Mouse (Mus musculus) heart, postnatal 14 days (tissue): ENCODE measurements at regions not wholly inside any gene's neighbourhood (a gene's known extent, or its start where the extent isn't known, plus 50 kb on each side); places are given as distances from the start of the nearest gene placed in this dataset.

Experiments
- DNase-seq, 2 experiments: peaks; one replicate each; pipeline ENCODE4 v3.0.0; 2021 to 2022
- intact Hi-C: fragments of 180-260 bp; cut with DNase I; formaldehyde crosslinking; loops from one replicate; pipeline ENCODE4 v1.15.1; 2025

- DNase-seq = peak; percentile 46 to 61
These were observed 195.4 kb downstream of the Gm11077 start for GRCm38 (mm10) chr6:140924319-140924981.

DNA sequence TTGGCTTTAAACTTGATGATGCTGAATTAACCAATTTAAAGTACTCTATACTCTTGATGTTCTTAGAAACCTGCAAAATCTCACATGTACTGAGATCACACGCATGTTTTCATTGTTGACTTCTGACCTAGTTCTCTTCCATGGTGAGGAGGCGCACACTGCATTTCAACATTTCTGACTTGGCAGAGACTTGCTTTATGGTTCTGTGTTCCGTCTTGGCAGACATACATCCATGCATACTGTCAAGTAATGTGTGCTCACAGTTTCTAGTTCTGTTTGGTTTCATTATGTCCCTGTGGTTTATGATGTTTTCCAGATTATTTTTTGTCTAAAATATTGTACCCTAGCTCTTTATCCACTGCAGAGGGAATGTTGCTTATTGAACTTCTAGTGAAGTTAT lies 198.5 kb downstream of the Gm11077 start:
- intact Hi-C loops = loop anchor here (5.0 to 10.0 kb wide), 5 partner anchors 247 to 647 kb away; no protein-coding TSS in a partner anchor
- DNase-seq = no peak

More at GRCm38 (mm10) chr6:140924319-140924981, 195.4 kb downstream of the Gm11077 start:
- intact Hi-C loops = loop anchor here (5.0 to 10.0 kb wide), 5 partner anchors 250 to 650 kb away; no protein-coding TSS in a partner anchor

DNA sequence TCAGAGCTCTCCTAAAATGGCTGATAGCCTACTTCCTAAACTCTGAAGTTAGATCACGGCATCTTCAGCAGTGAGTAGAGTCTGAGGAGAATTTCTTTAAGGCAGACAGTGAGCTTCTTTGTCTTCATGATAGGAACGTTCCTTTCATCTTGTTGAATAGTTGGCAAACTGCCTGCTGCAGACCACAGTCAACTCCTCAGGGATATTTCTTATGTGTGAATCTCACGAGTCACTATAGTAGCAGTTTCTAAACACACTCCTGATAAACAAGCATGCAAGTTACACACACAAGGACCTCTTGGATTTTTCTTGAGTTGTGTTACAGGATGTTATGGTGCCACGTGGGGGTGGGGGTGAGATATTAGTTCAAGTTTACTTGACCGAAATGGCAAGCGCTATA lies 205.2 kb downstream of the Gm11077 start:
- intact Hi-C loops = no loop called here
- no peak for DNase-seq

DNA sequence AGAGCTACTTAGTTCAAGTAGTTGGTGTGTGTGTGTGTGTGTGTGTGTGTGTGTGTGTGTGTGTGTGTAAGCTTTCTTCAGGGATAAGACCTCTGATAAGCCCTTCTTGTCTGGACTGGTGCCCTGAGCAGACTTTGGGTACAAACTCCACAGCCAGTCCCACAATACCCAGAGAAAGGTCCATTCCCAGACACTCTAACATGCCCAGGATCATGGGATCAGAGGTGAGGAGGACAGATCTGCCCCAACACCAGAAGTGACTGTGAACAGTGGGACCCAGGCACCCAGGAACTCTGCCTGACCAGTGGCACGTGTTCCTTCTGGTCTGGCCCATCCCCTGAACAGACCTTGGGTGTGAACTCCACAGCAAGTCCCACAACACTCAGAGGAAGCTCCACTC lies 208.9 kb downstream of the Gm11077 start:
- no peak for DNase-seq
- intact Hi-C loops = no loop called here

- intact Hi-C loops = no loop called here
- DNase-seq = no peak
These were observed 217.6 kb downstream of the Gm11077 start for GRCm38 (mm10) chr6:140946720-140947119.

- intact Hi-C loops = no loop called here
- no peak for DNase-seq
These were observed 221.4 kb downstream of the Gm11077 start for GRCm38 (mm10) chr6:140950483-140950882.

GRCm38 (mm10) chr6:140953256-140953655 lies 224.2 kb downstream of the Gm11077 start:
- intact Hi-C loops = no loop called here
- no peak for DNase-seq

DNA sequence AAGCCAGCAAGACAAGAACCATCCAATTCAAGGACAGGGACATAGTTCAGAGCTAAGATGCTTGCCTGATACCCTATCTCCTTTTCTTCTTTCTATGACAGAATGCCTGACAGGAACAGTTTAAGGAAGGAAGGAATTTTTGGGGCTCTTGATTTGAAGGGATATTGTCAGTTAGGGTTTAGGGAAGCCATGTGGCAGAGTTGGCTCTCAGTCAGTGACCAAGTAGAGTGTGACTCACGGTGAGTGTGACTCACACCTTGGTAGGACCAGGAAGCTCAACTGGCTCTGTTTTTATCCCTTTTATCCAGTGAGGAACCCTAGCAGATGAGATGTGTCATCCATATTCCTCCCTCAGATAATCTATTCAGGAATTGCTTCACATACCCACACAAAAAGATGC lies 224.6 kb downstream of the Gm11077 start:
- intact Hi-C loops = no loop called here

GRCm38 (mm10) chr6:140955751-140956521 lies 226.9 kb downstream of the Gm11077 start:
- peak; percentile 16 to 28 for DNase-seq
- intact Hi-C loops = no loop called here

More for the DNA sequence above, 224.6 kb downstream of the Gm11077 start:
- DNase-seq = no peak

DNA sequence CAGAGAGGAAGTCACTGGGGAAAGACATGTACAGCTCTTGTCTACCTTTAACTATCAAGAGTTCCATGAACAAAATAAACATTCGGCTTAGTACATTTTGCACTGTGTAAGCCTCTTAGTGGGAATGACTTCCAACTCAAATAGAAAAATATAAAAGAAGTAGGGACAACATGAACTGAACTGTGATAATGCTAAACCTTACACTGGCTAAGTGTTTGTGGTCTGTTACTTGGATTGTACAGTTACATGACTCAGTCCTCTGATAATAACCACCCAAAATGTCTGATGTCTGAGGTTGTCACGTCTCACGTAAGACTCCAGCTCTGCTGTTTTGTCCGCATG lies 227.4 kb downstream of the Gm11077 start:
- intact Hi-C loops = no loop called here
- DNase-seq = no peak

DNA sequence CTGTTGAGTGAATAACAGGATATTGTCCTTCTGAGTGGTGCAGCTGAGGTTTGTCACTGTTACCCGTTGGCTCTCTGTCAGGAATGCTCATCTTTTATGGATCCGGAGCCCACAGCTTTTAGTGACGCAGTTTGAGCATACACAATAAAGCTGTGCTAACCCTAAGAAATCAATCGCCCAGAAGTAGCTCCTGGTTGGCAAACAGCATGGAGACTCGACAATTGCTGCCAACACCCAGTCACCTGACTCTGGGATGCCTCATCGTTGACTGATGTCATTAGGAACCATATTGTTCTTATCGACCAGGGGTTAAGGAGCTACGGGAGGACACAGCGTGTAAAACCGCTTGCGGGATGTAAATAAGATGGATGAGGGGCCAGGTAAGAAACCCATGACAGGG lies 232.9 kb downstream of the Gm11077 start:
- no peak for DNase-seq
- intact Hi-C loops = no loop called here

DNA sequence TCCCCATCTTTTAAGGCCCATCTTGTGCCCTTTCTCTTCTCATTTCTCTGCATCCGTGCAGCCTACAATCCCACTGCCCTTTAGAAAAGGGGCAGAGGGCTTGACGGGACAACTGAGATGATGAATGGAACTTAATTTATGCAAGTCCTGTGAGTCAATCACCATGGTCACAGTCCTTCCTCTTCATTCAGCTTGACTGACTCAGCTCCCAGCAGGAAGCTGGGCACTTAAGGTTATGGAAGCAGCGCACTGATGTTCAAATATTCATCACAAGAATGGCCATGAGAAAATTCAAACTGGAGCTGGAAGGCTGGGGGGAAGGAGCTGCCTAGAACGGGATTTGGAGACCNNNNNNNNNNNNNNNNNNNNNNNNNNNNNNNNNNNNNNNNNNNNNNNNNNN lies 233.5 kb downstream of the Gm11077 start:
- no peak for DNase-seq
- intact Hi-C loops = no loop called here

- intact Hi-C loops = no loop called here
- DNase-seq = no peak
These were observed 244.6 kb downstream of the Gm11077 start for GRCm38 (mm10) chr6:140973732-140974131.

GRCm38 (mm10) chr6:140976989-140977388 lies 247.9 kb downstream of the Gm11077 start:
- no peak for DNase-seq
- intact Hi-C loops = no loop called here

DNA sequence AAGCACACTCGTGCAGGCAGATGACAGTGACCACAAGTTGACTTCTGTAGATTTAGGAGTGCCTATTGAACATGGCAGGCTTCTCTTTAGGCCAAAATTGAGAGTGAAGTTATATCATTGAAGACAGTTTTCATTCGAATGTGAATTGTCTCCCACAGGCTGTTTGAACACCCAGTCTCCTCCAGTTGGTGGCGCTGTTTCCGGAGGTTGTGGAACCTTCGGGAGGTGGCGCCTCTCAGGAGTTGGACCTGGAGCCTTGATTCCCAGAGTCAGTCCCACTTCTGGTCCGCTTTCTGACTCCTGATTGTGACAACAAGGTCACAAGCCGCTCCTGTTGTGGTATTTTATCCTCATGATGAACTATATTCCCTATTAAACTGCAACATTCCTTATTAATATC lies 254.5 kb downstream of the Gm11077 start:
- intact Hi-C loops = no loop called here
- DNase-seq = no peak

DNA sequence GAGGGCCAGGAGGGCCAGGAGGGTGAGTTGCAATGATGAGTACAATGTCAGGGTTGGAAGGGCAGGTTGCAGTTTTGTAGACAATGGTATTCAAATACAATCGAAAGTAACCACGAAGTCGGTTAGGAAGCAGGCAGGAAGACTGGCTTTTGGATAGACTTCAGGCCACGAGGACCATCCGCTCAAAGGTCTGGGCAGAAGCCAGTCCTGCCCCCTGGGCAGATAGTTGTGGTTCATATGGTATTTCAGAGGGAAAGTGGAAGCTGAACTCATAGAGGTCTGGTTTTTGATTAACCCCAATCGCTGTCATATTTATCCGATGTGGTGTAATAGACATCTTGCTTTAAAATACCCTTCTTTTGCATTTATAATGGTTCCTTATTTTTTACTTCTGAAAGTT lies 255.2 kb downstream of the Gm11077 start:
- intact Hi-C loops = no loop called here
- DNase-seq = no peak

DNA sequence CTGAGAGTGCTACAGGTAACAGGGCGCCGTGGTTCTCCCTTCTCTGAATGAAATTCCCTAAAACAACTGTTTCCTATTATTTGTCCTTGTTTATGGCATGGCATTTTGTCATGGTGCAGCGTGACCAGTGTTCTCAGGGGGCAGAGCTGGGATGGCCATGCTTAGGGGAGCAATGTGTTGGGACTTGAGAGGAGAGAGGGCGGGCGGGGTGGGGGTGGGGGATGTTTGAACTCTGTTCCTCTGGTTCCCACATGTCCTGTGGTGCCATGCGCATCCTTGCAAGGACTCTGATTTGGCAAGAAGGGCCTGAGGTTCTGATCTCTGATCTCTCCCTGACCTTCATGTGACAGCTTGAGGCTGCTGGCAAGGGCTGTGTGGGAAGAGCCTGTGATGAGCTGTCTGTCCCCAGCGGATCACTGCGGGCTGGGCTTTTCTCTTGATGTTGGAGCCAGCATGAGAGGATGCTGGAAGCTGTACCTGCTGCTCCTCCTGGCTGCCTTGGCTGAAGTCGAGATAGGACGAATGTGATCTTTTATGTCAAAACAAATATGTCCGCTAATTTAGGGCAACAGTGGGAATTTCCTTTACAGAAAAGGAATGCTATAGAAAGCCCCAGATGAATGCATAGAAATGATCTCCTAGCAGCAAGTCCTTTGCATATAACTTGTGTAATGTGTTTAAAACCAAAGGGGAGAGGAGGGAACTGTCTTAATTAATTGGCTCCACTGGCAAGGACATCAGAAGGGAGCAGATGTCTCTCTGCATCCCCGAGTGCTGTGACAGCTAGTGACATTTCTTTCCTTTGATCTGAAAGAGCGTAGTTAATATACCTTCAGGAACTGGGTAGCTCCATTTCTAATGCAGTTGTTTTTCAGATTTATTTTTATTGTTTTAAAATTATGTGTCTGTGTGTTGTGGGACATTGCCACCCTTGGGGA lies 255.2 kb upstream of the Pde3a start:
- DNase-seq = no peak
- intact Hi-C loops = no loop called here

DNA sequence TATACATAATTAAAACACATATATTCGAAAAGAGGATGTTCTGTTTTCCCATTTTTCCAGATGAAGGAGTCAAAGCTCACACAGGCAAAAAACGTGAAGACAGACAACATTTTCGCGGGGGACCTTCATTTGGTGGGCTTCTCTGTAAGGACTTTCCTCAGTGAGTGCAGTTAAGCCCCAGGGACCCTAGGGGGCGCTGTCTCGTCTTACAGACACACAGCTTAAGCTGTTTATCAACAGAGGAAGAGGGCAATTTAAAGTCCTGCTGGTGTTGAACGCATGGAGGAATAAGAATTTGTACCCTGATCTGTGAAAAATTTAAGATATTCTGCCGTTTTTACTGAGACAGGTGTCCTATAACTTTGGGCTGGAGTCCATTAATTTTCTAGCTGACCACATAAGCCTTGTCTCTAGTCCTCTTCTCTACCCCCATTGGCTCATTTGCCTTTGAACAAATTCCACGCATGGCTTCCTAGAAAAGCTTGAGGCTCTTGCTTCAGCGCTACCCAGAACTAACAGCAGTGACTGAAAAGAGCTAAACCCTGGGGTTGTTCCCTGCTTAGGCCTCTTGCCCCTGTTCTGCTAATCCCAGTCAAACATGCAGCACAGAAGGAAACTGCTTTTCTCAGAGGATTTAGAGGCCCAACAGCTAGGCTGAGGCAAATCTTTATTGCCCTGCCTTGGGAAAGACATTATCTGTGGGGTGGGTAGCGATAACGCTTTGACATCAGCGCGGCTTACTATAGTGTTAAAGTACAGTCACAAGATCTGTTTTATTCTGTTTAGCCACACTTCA lies 253.5 kb upstream of the Pde3a start:
- intact Hi-C loops = no loop called here
- peak; percentile 15 to 43 for DNase-seq

DNA sequence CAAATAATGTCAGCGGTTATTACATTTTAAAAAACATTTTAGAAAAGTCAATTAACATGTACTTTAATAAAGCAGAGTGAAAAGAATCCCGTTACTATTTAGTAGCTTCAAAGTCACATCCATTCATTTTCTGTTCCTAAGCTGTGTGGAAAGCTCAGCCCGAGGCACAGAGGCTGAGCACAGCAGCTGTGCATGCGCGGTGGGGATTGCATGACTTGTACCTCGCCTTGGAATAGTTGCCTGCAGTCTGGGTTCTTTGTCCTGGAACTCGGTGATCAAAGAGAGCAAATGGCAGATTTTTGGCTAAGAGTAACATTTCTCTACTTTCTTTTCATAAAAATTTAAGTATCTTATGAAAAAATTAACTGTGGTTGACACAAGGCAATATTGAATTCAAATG lies 251.0 kb upstream of the Pde3a start:
- no peak for DNase-seq
- intact Hi-C loops = no loop called here

DNA sequence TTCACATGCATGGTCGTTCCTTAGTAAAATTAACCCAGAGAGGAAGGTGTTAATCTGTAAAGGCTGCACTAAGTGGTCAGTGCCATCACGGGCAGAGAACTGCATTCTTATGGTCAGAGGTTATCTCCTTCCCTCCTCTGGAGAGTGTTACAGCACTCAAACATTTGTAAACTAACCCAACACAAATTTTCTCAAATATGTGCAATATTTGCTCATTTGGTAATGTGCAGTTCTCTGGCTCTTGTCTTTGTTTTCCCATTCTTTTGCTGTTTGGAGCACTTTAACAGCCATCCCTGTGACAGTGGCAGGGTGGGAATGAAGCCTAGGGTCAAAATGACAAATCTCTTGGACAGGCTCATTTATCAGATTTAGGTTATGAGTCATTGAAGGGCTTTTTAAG lies 248.5 kb upstream of the Pde3a start:
- intact Hi-C loops = no loop called here
- DNase-seq = no peak
